ENCODE assay signal across 10 mouse cellular contexts in genomic region chr15:37042559-37042958, GRCm38 (mm10). TPM values are rescaled to one million over a fixed set of nuclear protein-coding genes. Genes with fewer than 3 reads are reported as not detected.
DNase-seq lines count a peak whose midpoint lies in the region; ATAC-seq lines count a peak whose summit lies in the region.
"Had no signal": no experiment of that assay in that cellular context is flagged by ENCODE, and none has a peak within 500 bp of the region (broad histone marks: within the 10 kb centered on the region; RNA-seq: fewer than 3 reads in every experiment).

No protein-coding gene starts in this region.

- 0 out of 2 replicates have a peak overlapping the region, but pooled peaks have one; percentile 28 for H3K9ac ChIP-seq in midbrain, embryonic 16.5 days (ENCODE audit: low read depth, low read length)
- H3K9ac ChIP-seq: heart, embryonic 15.5 days; lung, embryonic 15.5 days had no signal

- DNase-seq in cerebellum, adult 11-12 months, result peak; percentile 53
- no peak for DNase-seq in cerebellum, postnatal 4 days (ENCODE audit: low spot score in 2 of 2)
- peak; percentile 56 for DNase-seq in cerebellum, adult 9-11 months
- peak; percentile 17 for DNase-seq in heart, postnatal 4 days
- no peak for DNase-seq in natural killer cell, adult 2 months (ENCODE audit: low spot score in 2 of 2)
- DNase-seq in kidney, adult 9 months, result no peak
- no peak for DNase-seq in kidney, postnatal 10 days

- 44% methylated on average over 5 of the region's 5 CpGs for WGBS in midbrain, embryonic 16.5 days

- H3K4me1 ChIP-seq in midbrain, embryonic 16.5 days (ENCODE audit: control insufficient read depth, insufficient read depth, low read length), result 0 out of 2 replicates have a peak, but pooled peaks cover 2% of the 10 kb centered on the region
- H3K4me1 ChIP-seq: lung, embryonic 15.5 days had no signal

- no peaks in the 10 kb centered on the region for H3K9me3 ChIP-seq in midbrain, embryonic 16.5 days (replicated peaks; ENCODE audit: control insufficient read depth, low read length, poor library complexity, severe bottlenecking)
- H3K9me3 ChIP-seq: heart, embryonic 15.5 days; lung, embryonic 15.5 days had no signal

- H3K4me3 ChIP-seq in midbrain, embryonic 16.5 days (ENCODE audit: low read depth, low read length), result no peak overlapping the region
- H3K4me3 ChIP-seq: heart, embryonic 15.5 days; lung, embryonic 15.5 days had no signal

- no peaks in the 10 kb centered on the region for H3K36me3 ChIP-seq in midbrain, embryonic 16.5 days (ENCODE audit: control insufficient read depth, insufficient read depth, low read length)
- H3K36me3 ChIP-seq: heart, embryonic 15.5 days; lung, embryonic 15.5 days had no signal

- no peak overlapping the region for H3K4me2 ChIP-seq in midbrain, embryonic 16.5 days (ENCODE audit: low read length)
- H3K4me2 ChIP-seq: heart, embryonic 15.5 days; lung, embryonic 15.5 days had no signal

- 0 out of 2 replicates have a peak, but pooled peaks have one; percentile 30 for ATAC-seq in midbrain, embryonic 16.5 days

- H3K27me3 ChIP-seq in midbrain, embryonic 16.5 days (ENCODE audit: control insufficient read depth, insufficient read depth, low read depth, low read length), result no peaks in the 10 kb centered on the region
- H3K27me3 ChIP-seq: heart, embryonic 15.5 days; lung, embryonic 15.5 days had no signal

- no peak overlapping the region for H3K27ac ChIP-seq in midbrain, embryonic 16.5 days (ENCODE audit: low read length)
- H3K27ac ChIP-seq: heart, embryonic 15.5 days; lung, embryonic 15.5 days had no signal

RNA-seq across cellular contexts. Expression of gene Zfp706, which starts 35.0 kb away (rescaled TPM):
- total RNA-seq in heart, postnatal 4 days (2021), result 100 to 1,000 TPM; 234 to 247 TPM
- polyA plus RNA-seq in midbrain, embryonic 16.5 days (2015; fragmentation: Nextera tagmentation; extraction: Ambion mirVana), result 495 and 501 TPM in 2 replicates

Comparison
In these comparisons a context has a peak if more than half of its experiments do, and no peak if none do; other contexts are left out.
1. DNase-seq: peak in cerebellum, adult 11-12 months (single experiment), cerebellum, adult 9-11 months (single experiment) and heart, postnatal 4 days (single experiment); none in cerebellum, postnatal 4 days (0 of 2), natural killer cell, adult 2 months (0 of 2), kidney, adult 9 months (single experiment) and kidney, postnatal 10 days (single experiment).